Mouse (Mus musculus): ENCODE data around the gene Acap2. TPM values are rescaled to one million over a fixed set of nuclear protein-coding genes. Genes with fewer than 3 reads are reported as not detected.

Gene Acap2
- polyA plus RNA-seq, 1 experiment from 2014 or later, result 14.8 TPM

GRCm38 (mm10) chr16:31185757-31186156, 15.3 kb downstream of the Acap2 start:
- no peak for TF ChIP-seq EP300 (optimal IDR thresholded peaks at IDR 0.05)
- TF ChIP-seq CTCF (IDR thresholded peaks at IDR 0.05; ENCODE audit: low read depth), result no peak
- Histone ChIP-seq H3K4me2 (replicated peaks; ENCODE audit: low read depth) (no peak overlapping the region), H3K9me3 (ENCODE audit: control insufficient read depth, low read length) (no peaks in the 10 kb centered on the region), H3K9ac (ENCODE audit: low read length) (no peak overlapping the region), H3K27me3 (ENCODE audit: control insufficient read depth, insufficient read depth, low read length) (no peaks in the 10 kb centered on the region), H3K36me3 (ENCODE audit: control insufficient read depth, insufficient read depth, low read length) (no peaks in the 10 kb centered on the region), H3K27ac (replicated peaks) (no peak overlapping the region), H3K4me1 (replicated peaks; ENCODE audit: control insufficient read depth, insufficient read depth) (peaks cover 2% of the 10 kb centered on the region), H3K4me3 (ENCODE audit: low read depth, low read length) (no peak overlapping the region)
- 66% methylated on average over 2 of the region's 2 CpGs for WGBS
- DNase-seq (ENCODE audit: low spot score) (no peak), ATAC-seq (ENCODE audit: low FRiP score, low TSS enrichment) (no peak)

GRCm38 (mm10) chr16:31184727-31185126, 16.3 kb downstream of the Acap2 start:
- TF ChIP-seq CTCF (IDR thresholded peaks at IDR 0.05; ENCODE audit: low read depth), result no peak
- no peak for TF ChIP-seq EP300 (optimal IDR thresholded peaks at IDR 0.05)
- Histone ChIP-seq H3K4me3 (ENCODE audit: low read depth, low read length) (no peak overlapping the region), H3K9me3 (ENCODE audit: control insufficient read depth, low read length) (no peaks in the 10 kb centered on the region), H3K9ac (ENCODE audit: low read length) (no peak overlapping the region), H3K36me3 (ENCODE audit: control insufficient read depth, insufficient read depth, low read length) (no peaks in the 10 kb centered on the region), H3K4me2 (replicated peaks; ENCODE audit: low read depth) (no peak overlapping the region), H3K27ac (replicated peaks) (no peak overlapping the region), H3K27me3 (ENCODE audit: control insufficient read depth, insufficient read depth, low read length) (no peaks in the 10 kb centered on the region), H3K4me1 (replicated peaks; ENCODE audit: control insufficient read depth, insufficient read depth) (peaks cover 2% of the 10 kb centered on the region)
- DNase-seq (ENCODE audit: low spot score), result no peak
- ATAC-seq (ENCODE audit: low FRiP score, low TSS enrichment), result no peak
- 38% methylated on average over 4 of the region's 4 CpGs for WGBS

GRCm38 (mm10) chr16:31182576-31182975, 18.5 kb downstream of the Acap2 start:
- Histone ChIP-seq H3K27ac (replicated peaks) (0 out of 2 replicates have a peak overlapping the region, but pooled peaks have one; percentile 18), H3K4me3 (ENCODE audit: low read depth, low read length) (no peak overlapping the region), H3K9me3 (ENCODE audit: control insufficient read depth, low read length) (no peaks in the 10 kb centered on the region), H3K36me3 (ENCODE audit: control insufficient read depth, insufficient read depth, low read length) (no peaks in the 10 kb centered on the region), H3K4me2 (replicated peaks; ENCODE audit: low read depth) (no peak overlapping the region), H3K27me3 (ENCODE audit: control insufficient read depth, insufficient read depth, low read length) (no peaks in the 10 kb centered on the region), H3K4me1 (replicated peaks; ENCODE audit: control insufficient read depth, insufficient read depth) (peaks cover 2% of the 10 kb centered on the region), H3K9ac (ENCODE audit: low read length) (no peak overlapping the region)
- TF ChIP-seq CTCF (IDR thresholded peaks at IDR 0.05; ENCODE audit: low read depth) (no peak), EP300 (optimal IDR thresholded peaks at IDR 0.05) (no peak)
- 0 out of 2 replicates have a peak, but pooled peaks have one; percentile 49 for ATAC-seq (ENCODE audit: low FRiP score, low TSS enrichment)
- 63% methylated on average over 9 of the region's 9 CpGs for WGBS
- DNase-seq (ENCODE audit: low spot score), result no peak

- H3K36me3 ChIP-seq (ENCODE audit: control insufficient read depth, insufficient read depth, low read length), result no peaks in the 10 kb centered on the region
- H3K9me3 ChIP-seq (ENCODE audit: control insufficient read depth, low read length), result no peaks in the 10 kb centered on the region
- H3K27ac ChIP-seq (replicated peaks), result no peak overlapping the region
- H3K4me2 ChIP-seq (replicated peaks; ENCODE audit: low read depth), result no peak overlapping the region
- no peaks in the 10 kb centered on the region; the same call in none of the 2 replicates for H3K4me1 ChIP-seq (replicated peaks; ENCODE audit: control insufficient read depth, insufficient read depth)
- H3K4me3 ChIP-seq (ENCODE audit: low read depth, low read length), result no peak overlapping the region
- no peak overlapping the region for H3K9ac ChIP-seq (ENCODE audit: low read length)
- no peak for TF ChIP-seq EP300 (optimal IDR thresholded peaks at IDR 0.05)
- WGBS, result 72% methylated on average over 8 of the region's 8 CpGs
- ATAC-seq (ENCODE audit: low FRiP score, low TSS enrichment) (no peak), DNase-seq (ENCODE audit: low spot score) (no peak)
- no peaks in the 10 kb centered on the region for H3K27me3 ChIP-seq (ENCODE audit: control insufficient read depth, insufficient read depth, low read length)
These were observed 20.2 kb downstream of the Acap2 start for GRCm38 (mm10) chr16:31180843-31181242.

- no peaks in the 10 kb centered on the region for H3K9me3 ChIP-seq (ENCODE audit: control insufficient read depth, low read length)
- H3K36me3 ChIP-seq (ENCODE audit: control insufficient read depth, insufficient read depth, low read length), result no peaks in the 10 kb centered on the region
- ATAC-seq (ENCODE audit: low FRiP score, low TSS enrichment) (no peak), DNase-seq (ENCODE audit: low spot score) (no peak)
- H3K4me2 ChIP-seq (replicated peaks; ENCODE audit: low read depth), result no peak overlapping the region
- H3K4me1 ChIP-seq (replicated peaks; ENCODE audit: control insufficient read depth, insufficient read depth), result no peaks in the 10 kb centered on the region; the same call in none of the 2 replicates
- H3K27me3 ChIP-seq (ENCODE audit: control insufficient read depth, insufficient read depth, low read length), result no peaks in the 10 kb centered on the region
- H3K27ac ChIP-seq (replicated peaks), result no peak overlapping the region
- no peak overlapping the region for H3K9ac ChIP-seq (ENCODE audit: low read length)
- 64% methylated on average over 5 of the region's 5 CpGs for WGBS
- TF ChIP-seq CTCF (IDR thresholded peaks at IDR 0.05; ENCODE audit: low read depth), result no peak
- no peak overlapping the region for H3K4me3 ChIP-seq (ENCODE audit: low read depth, low read length)
These were observed 21.7 kb downstream of the Acap2 start for GRCm38 (mm10) chr16:31179384-31179783.

- Histone ChIP-seq H3K27me3 (ENCODE audit: control insufficient read depth, insufficient read depth, low read length) (no peaks in the 10 kb centered on the region), H3K27ac (replicated peaks) (no peak overlapping the region), H3K36me3 (ENCODE audit: control insufficient read depth, insufficient read depth, low read length) (no peaks in the 10 kb centered on the region), H3K4me1 (replicated peaks; ENCODE audit: control insufficient read depth, insufficient read depth) (0 out of 2 replicates have a peak, but pooled peaks cover 3% of the 10 kb centered on the region), H3K4me3 (ENCODE audit: low read depth, low read length) (no peak overlapping the region), H3K4me2 (replicated peaks; ENCODE audit: low read depth) (no peak overlapping the region), H3K9ac (ENCODE audit: low read length) (no peak overlapping the region), H3K9me3 (ENCODE audit: control insufficient read depth, low read length) (no peaks in the 10 kb centered on the region)
- ATAC-seq (ENCODE audit: low FRiP score, low TSS enrichment), result no peak
- WGBS, result 80% methylated on average over 9 of the region's 9 CpGs
- no peak for DNase-seq (ENCODE audit: low spot score)
- no peak for TF ChIP-seq EP300 (optimal IDR thresholded peaks at IDR 0.05)
- no peak for TF ChIP-seq CTCF (IDR thresholded peaks at IDR 0.05; ENCODE audit: low read depth)
These were observed 26.0 kb downstream of the Acap2 start for GRCm38 (mm10) chr16:31174880-31175638.
